Mouse (Mus musculus): ENCODE data around the gene Sec14l4. TPM values are rescaled to one million over a fixed set of nuclear protein-coding genes. Genes with fewer than 3 reads are reported as not detected.

Gene Sec14l4
- total and polyA plus RNA-seq, 2 experiments from 2014 or later = 0.05 TPM; not detected in 1

DNA sequence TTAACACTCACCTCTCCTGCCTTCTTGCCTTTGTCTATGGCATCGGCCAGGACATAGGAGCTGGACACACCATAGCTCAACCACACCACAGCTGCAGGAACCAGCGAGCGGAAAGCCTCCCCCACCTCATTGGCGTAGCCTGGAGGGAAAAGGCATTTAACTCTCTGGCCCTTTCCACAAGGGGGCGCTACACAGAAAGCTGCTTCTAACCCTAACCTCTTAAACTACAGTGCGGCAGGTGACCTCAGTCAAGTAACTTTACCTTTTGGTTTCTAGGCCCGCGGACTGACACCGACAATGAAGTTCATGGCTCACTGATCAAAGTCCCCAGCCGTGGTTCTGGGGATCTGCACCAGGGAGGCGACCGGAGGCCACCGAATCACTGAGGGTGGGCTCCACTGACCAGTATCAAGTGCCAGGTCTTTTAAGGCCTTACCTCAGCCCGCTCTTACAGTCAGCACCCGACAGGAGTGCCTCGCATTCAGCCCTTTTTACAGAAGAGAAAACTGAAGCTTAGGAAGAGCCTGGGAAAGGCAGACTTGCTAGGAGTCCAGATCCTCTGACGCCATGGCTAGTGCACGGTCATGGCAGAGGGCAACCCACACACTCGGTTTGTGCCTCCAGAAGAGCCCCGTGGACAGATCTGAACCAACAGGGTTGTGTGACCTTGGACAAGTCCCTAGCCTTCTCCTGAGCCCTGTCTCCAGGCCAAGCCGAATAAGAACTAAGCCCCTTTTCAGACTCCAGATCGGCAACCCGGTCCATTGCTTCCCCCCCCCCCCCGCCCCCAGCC, 63.3 kb downstream of the Sec14l4 start:
- no peaks in the 10 kb centered on the region for H3K27me3 ChIP-seq (ENCODE audit: insufficient read depth, low read length)
- peaks cover 3% of the 10 kb centered on the region; the same call in 1 of the 2 replicates for H3K4me1 ChIP-seq (ENCODE audit: insufficient read depth, low read length)
- 0 out of 2 replicates have a peak, but pooled peaks cover 7% of the 10 kb centered on the region for H3K36me3 ChIP-seq (ENCODE audit: insufficient read depth, low read length)
- H3K4me2 ChIP-seq (ENCODE audit: low read depth, low read length, poor library complexity, severe bottlenecking) = peak overlapping the region; percentile 82
- peak overlapping the region; percentile 72 for H3K27ac ChIP-seq (ENCODE audit: low read depth, low read length)
- DNase-seq (ENCODE audit: low spot score) (peak; percentile 64), ATAC-seq (ENCODE audit: low FRiP score) (no peak)
- peak overlapping the region; percentile 64 for H3K9ac ChIP-seq (replicated peaks; ENCODE audit: low read length, poor library complexity, severe bottlenecking)
- H3K4me3 ChIP-seq (ENCODE audit: low read depth, low read length) = peak overlapping the region; percentile 56
- WGBS = 3% methylated on average over 23 of the region's 24 CpGs
- H3K9me3 ChIP-seq (ENCODE audit: low read length) = no peaks in the 10 kb centered on the region
- TF ChIP-seq CTCF (IDR thresholded peaks at IDR 0.05) = peak; percentile 79

GRCm38 (mm10) chr11:4095171-4096053, 64.2 kb downstream of the Sec14l4 start, which contains the start of gene Mtfp1:
TSS of gene Mtfp1 (minus strand) at chr11:4095445.
- TF ChIP-seq CTCF (IDR thresholded peaks at IDR 0.05) = peak; percentile 26; the same call in 1 of the 2 replicates
- 0 out of 2 replicates have a peak, but pooled peaks cover 7% of the 10 kb centered on the region for H3K36me3 ChIP-seq (ENCODE audit: insufficient read depth, low read length)
- H3K4me2 ChIP-seq (ENCODE audit: low read depth, low read length, poor library complexity, severe bottlenecking) = peak within 1 kb of the TSS; percentile 82
- no peaks in the 10 kb centered on the region for H3K27me3 ChIP-seq (ENCODE audit: insufficient read depth, low read length)
- H3K9ac ChIP-seq (replicated peaks; ENCODE audit: low read length, poor library complexity, severe bottlenecking) = peak within 1 kb of the TSS; percentile 64
- H3K4me1 ChIP-seq (ENCODE audit: insufficient read depth, low read length) = peaks cover 3% of the 10 kb centered on the region; the same call in 1 of the 2 replicates
- H3K4me3 ChIP-seq (ENCODE audit: low read depth, low read length) = peak within 1 kb of the TSS; percentile 56
- peak within 1 kb of the TSS; percentile 72 for H3K27ac ChIP-seq (ENCODE audit: low read depth, low read length)
- no peak for ATAC-seq (ENCODE audit: low FRiP score)
- DNase-seq (ENCODE audit: low spot score) = peak; percentile 76
- 7% methylated on average over 34 of the region's 34 CpGs for WGBS
- no peaks in the 10 kb centered on the region for H3K9me3 ChIP-seq (ENCODE audit: low read length)

- DNase-seq (ENCODE audit: low spot score) = peak; percentile 99
- peaks cover 3% of the 10 kb centered on the region; the same call in 1 of the 2 replicates for H3K4me1 ChIP-seq (ENCODE audit: insufficient read depth, low read length)
- H3K36me3 ChIP-seq (ENCODE audit: insufficient read depth, low read length) = 0 out of 2 replicates have a peak, but pooled peaks cover 3% of the 10 kb centered on the region
- ATAC-seq (ENCODE audit: low FRiP score) = peak; percentile 94
- WGBS = 3% methylated on average over 45 of the region's 45 CpGs
- TF ChIP-seq CTCF (IDR thresholded peaks at IDR 0.05) = no peak
- no peaks in the 10 kb centered on the region for H3K9me3 ChIP-seq (ENCODE audit: low read length)
- H3K9ac ChIP-seq (replicated peaks; ENCODE audit: low read length, poor library complexity, severe bottlenecking) = peak overlapping the region; percentile 72
- H3K4me2 ChIP-seq (ENCODE audit: low read depth, low read length, poor library complexity, severe bottlenecking) = peak overlapping the region; percentile 82
- H3K27ac ChIP-seq (ENCODE audit: low read depth, low read length) = peak overlapping the region; percentile 92
- H3K4me3 ChIP-seq (ENCODE audit: low read depth, low read length) = peak overlapping the region; percentile 56
- H3K27me3 ChIP-seq (ENCODE audit: insufficient read depth, low read length) = no peaks in the 10 kb centered on the region
Observed at GRCm38 (mm10) chr11:4096054-4096984, 65.1 kb downstream of the Sec14l4 start.

GRCm38 (mm10) chr11:4097091-4097621, 65.9 kb downstream of the Sec14l4 start:
- peak overlapping the region; percentile 56 for H3K4me3 ChIP-seq (ENCODE audit: low read depth, low read length)
- no peaks in the 10 kb centered on the region for H3K9me3 ChIP-seq (ENCODE audit: low read length)
- H3K36me3 ChIP-seq (ENCODE audit: insufficient read depth, low read length) = no peaks in the 10 kb centered on the region
- TF ChIP-seq CTCF (IDR thresholded peaks at IDR 0.05) = no peak
- ATAC-seq (ENCODE audit: low FRiP score) (peak; percentile 36; the same call in 1 of the 2 replicates), DNase-seq (ENCODE audit: low spot score) (no peak)
- peak overlapping the region; percentile 92 for H3K27ac ChIP-seq (ENCODE audit: low read depth, low read length)
- H3K4me2 ChIP-seq (ENCODE audit: low read depth, low read length, poor library complexity, severe bottlenecking) = peak overlapping the region; percentile 82
- 25% methylated on average over 10 of the region's 10 CpGs for WGBS
- peaks cover 3% of the 10 kb centered on the region; the same call in 1 of the 2 replicates for H3K4me1 ChIP-seq (ENCODE audit: insufficient read depth, low read length)
- H3K27me3 ChIP-seq (ENCODE audit: insufficient read depth, low read length) = no peaks in the 10 kb centered on the region
- H3K9ac ChIP-seq (replicated peaks; ENCODE audit: low read length, poor library complexity, severe bottlenecking) = peak overlapping the region; percentile 72

Other genes with a start within 250 kb of the Sec14l4 start
- 67.2 and 96.0 TPM in 2 replicates for gene Osbp2, start 167.6 kb upstream of the Sec14l4 start, total RNA-seq (2014; rRNA removed)
- gene Osbp2, start 167.6 kb upstream of the Sec14l4 start, polyA plus RNA-seq (2015; fragmentation: Nextera tagmentation; extraction: Ambion mirVana) = 51.8 and 52.5 TPM in 2 replicates
- gene 4921536K21Rik, start 136.4 kb upstream of the Sec14l4 start, total RNA-seq (2014; rRNA removed) = 0.49 and 0.61 TPM in 2 replicates
- 0.28 and 0.41 TPM in 2 replicates for gene 4921536K21Rik, start 136.4 kb upstream of the Sec14l4 start, polyA plus RNA-seq (2015; fragmentation: Nextera tagmentation; extraction: Ambion mirVana)
- gene Dusp18, start 136.2 kb upstream of the Sec14l4 start, total RNA-seq (2014; rRNA removed) = 20.7 and 23.7 TPM in 2 replicates
- gene Dusp18, start 136.2 kb upstream of the Sec14l4 start, polyA plus RNA-seq (2015; fragmentation: Nextera tagmentation; extraction: Ambion mirVana) = 20.5 and 24.1 TPM in 2 replicates
- gene Slc35e4, start 116.8 kb upstream of the Sec14l4 start, total RNA-seq (2014; rRNA removed) = 48.2 and 56.5 TPM in 2 replicates
- gene Slc35e4, start 116.8 kb upstream of the Sec14l4 start, polyA plus RNA-seq (2015; fragmentation: Nextera tagmentation; extraction: Ambion mirVana) = 27.3 and 27.4 TPM in 2 replicates
- 20.9 and 28.8 TPM in 2 replicates for gene Tcn2, start 99.3 kb upstream of the Sec14l4 start, total RNA-seq (2014; rRNA removed)
- gene Tcn2, start 99.3 kb upstream of the Sec14l4 start, polyA plus RNA-seq (2015; fragmentation: Nextera tagmentation; extraction: Ambion mirVana) = 22.0 and 27.0 TPM in 2 replicates
- 36.1 and 37.7 TPM in 2 replicates for gene Pes1, start 67.5 kb upstream of the Sec14l4 start, total RNA-seq (2014; rRNA removed)
- gene Pes1, start 67.5 kb upstream of the Sec14l4 start, polyA plus RNA-seq (2015; fragmentation: Nextera tagmentation; extraction: Ambion mirVana) = 49.0 TPM in 2 replicates
- 0.16 TPM in 1 of 2 replicates, not detected in the other for gene 4930556J24Rik, start 54.7 kb upstream of the Sec14l4 start, total RNA-seq (2014; rRNA removed)
- gene 4930556J24Rik, start 54.7 kb upstream of the Sec14l4 start, polyA plus RNA-seq (2015; fragmentation: Nextera tagmentation; extraction: Ambion mirVana) = 0.26 TPM in 1 of 2 replicates, not detected in the other
- 17.0 and 20.9 TPM in 2 replicates for gene Gal3st1, start 47.8 kb upstream of the Sec14l4 start, total RNA-seq (2014; rRNA removed)
- 12.7 and 14.4 TPM in 2 replicates for gene Gal3st1, start 47.8 kb upstream of the Sec14l4 start, polyA plus RNA-seq (2015; fragmentation: Nextera tagmentation; extraction: Ambion mirVana)
- gene Sec14l3, start 33.4 kb downstream of the Sec14l4 start, total RNA-seq (2014; rRNA removed) = 1.5 and 1.8 TPM in 2 replicates
- gene Sec14l3, start 33.4 kb downstream of the Sec14l4 start, polyA plus RNA-seq (2015; fragmentation: Nextera tagmentation; extraction: Ambion mirVana) = 4.3 and 5.1 TPM in 2 replicates
- gene Mtfp1, start 64.0 kb downstream of the Sec14l4 start, total RNA-seq (2014; rRNA removed) = 13.5 and 17.7 TPM in 2 replicates
- 15.4 and 19.6 TPM in 2 replicates for gene Mtfp1, start 64.0 kb downstream of the Sec14l4 start, polyA plus RNA-seq (2015; fragmentation: Nextera tagmentation; extraction: Ambion mirVana)
- 8.2 and 13.2 TPM in 2 replicates for gene Sec14l2, start 92.0 kb downstream of the Sec14l4 start, total RNA-seq (2014; rRNA removed)
- gene Sec14l2, start 92.0 kb downstream of the Sec14l4 start, polyA plus RNA-seq (2015; fragmentation: Nextera tagmentation; extraction: Ambion mirVana) = 5.5 and 6.9 TPM in 2 replicates
- 93.8 and 112 TPM in 2 replicates for gene Rnf215, start 103.7 kb downstream of the Sec14l4 start, total RNA-seq (2014; rRNA removed)
- gene Rnf215, start 103.7 kb downstream of the Sec14l4 start, polyA plus RNA-seq (2015; fragmentation: Nextera tagmentation; extraction: Ambion mirVana) = 49.2 and 52.9 TPM in 2 replicates
- 22.0 and 23.3 TPM in 2 replicates for gene Ccdc157, start 128.8 kb downstream of the Sec14l4 start, total RNA-seq (2014; rRNA removed)
- gene Ccdc157, start 128.8 kb downstream of the Sec14l4 start, polyA plus RNA-seq (2015; fragmentation: Nextera tagmentation; extraction: Ambion mirVana) = 9.0 and 10.7 TPM in 2 replicates
- 46.0 and 49.6 TPM in 2 replicates for gene Sf3a1, start 128.9 kb downstream of the Sec14l4 start, total RNA-seq (2014; rRNA removed)
- gene Sf3a1, start 128.9 kb downstream of the Sec14l4 start, polyA plus RNA-seq (2015; fragmentation: Nextera tagmentation; extraction: Ambion mirVana) = 34.2 and 37.3 TPM in 2 replicates
- gene Tbc1d10a, start 155.3 kb downstream of the Sec14l4 start, total RNA-seq (2014; rRNA removed) = 41.9 and 48.4 TPM in 2 replicates
- gene Tbc1d10a, start 155.3 kb downstream of the Sec14l4 start, polyA plus RNA-seq (2015; fragmentation: Nextera tagmentation; extraction: Ambion mirVana) = 31.9 and 36.2 TPM in 2 replicates
- gene Castor1, start 186.8 kb downstream of the Sec14l4 start, total RNA-seq (2014; rRNA removed) = 9.7 and 10.6 TPM in 2 replicates
- gene Castor1, start 186.8 kb downstream of the Sec14l4 start, polyA plus RNA-seq (2015; fragmentation: Nextera tagmentation; extraction: Ambion mirVana) = 4.9 and 7.5 TPM in 2 replicates
- gene Osm, start 205.0 kb downstream of the Sec14l4 start, total RNA-seq (2014; rRNA removed) = 0.16 TPM in 1 of 2 replicates, not detected in the other
- gene Osm, start 205.0 kb downstream of the Sec14l4 start, polyA plus RNA-seq (2015; fragmentation: Nextera tagmentation; extraction: Ambion mirVana) = 0.10 and 0.14 TPM in 2 replicates
- 0.05 TPM in 2 replicates for gene Lif, start 226.1 kb downstream of the Sec14l4 start, total RNA-seq (2014; rRNA removed)
- gene Lif, start 226.1 kb downstream of the Sec14l4 start, polyA plus RNA-seq (2015; fragmentation: Nextera tagmentation; extraction: Ambion mirVana) = 0.05 TPM in 1 of 2 replicates, not detected in the other

All from midbrain, postnatal 0 days (tissue).